Mouse (Mus musculus) hindbrain, postnatal 0 days (tissue): ENCODE measurements around the gene Lyrm9. TPM values are rescaled to one million over a fixed set of nuclear protein-coding genes. Genes with fewer than 3 reads are reported as not detected.

ENCODE experiments used
- ATAC-seq: fragments of 200-750 bp; cut with Nextera tagmentation; 2 replicates; pipeline ENCODE4 v1.8.0; 2017; ENCODE audit warnings: mild to moderate bottlenecking, moderate TSS enrichment, moderate library complexity
- DNase-seq: peaks from one replicate; pipeline ENCODE4 v3.0.0-alpha.2; 2015; ENCODE audit warnings: low spot score
- H3K27ac ChIP-seq: fragments of 300-500 bp; sonication (generic); 2 replicates; pipeline ENCODE4 v1.5.1; 2014; ENCODE audit warnings: mild to moderate bottlenecking
- H3K27me3 ChIP-seq: fragments of 300-500 bp; sonication (generic); 2 replicates; pipeline ENCODE4 v1.6.1; 2014; ENCODE audit warnings: low read length, mixed read lengths; ENCODE audit not compliant: insufficient read depth
- H3K36me3 ChIP-seq: fragments of 300-500 bp; sonication (generic); 2 replicates; pipeline ENCODE4 v1.6.1; 2014; ENCODE audit warnings: low read length, mixed read lengths; ENCODE audit not compliant: insufficient read depth
- H3K4me1 ChIP-seq: fragments of 300-500 bp; sonication (generic); 2 replicates; pipeline ENCODE4 v1.6.1; 2014; ENCODE audit warnings: antibody characterized with exemption, low read length, mixed read lengths; ENCODE audit not compliant: insufficient read depth
- H3K4me2 ChIP-seq: fragments of 300-500 bp; sonication (generic); 2 replicates; pipeline ENCODE4 v1.6.1; 2014; ENCODE audit warnings: low read depth, mild to moderate bottlenecking, low read length, moderate library complexity, mixed read lengths
- H3K4me3 ChIP-seq: fragments of 300-500 bp; sonication (generic); 2 replicates; pipeline ENCODE4 v1.5.1; 2014; ENCODE audit warnings: low read length
- H3K9ac ChIP-seq: fragments of 300-500 bp; sonication (generic); replicated peaks from 2 replicates; pipeline ENCODE4 v1.6.1; 2014; ENCODE audit warnings: mild to moderate bottlenecking, low read length, moderate library complexity, mixed read lengths
- H3K9me3 ChIP-seq: fragments of 300-500 bp; sonication (generic); 2 replicates; pipeline ENCODE4 v1.6.1; 2016; ENCODE audit warnings: low read length, mixed read lengths
- CTCF ChIP-seq: IDR thresholded peaks from 2 replicates; pipeline ENCODE4 v1.5.1; 2016; ENCODE audit warnings: antibody characterized with exemption, control low read depth, low read depth
- WGBS: fragments of 180-500 bp; shearing (Covaris S2); extraction: QIAGEN DNeasy Blood & Tissue Kit; methylation state at CpG from one replicate; pipeline ENCODE4 v1.1.7; 2014; 5-methylcytosine and 5-hydroxymethylcytosine counted together
- polyA plus RNA-seq: library from polyadenylated mRNA; unstranded; fragments of >200 nt; fragmentation: Nextera tagmentation; extraction: Ambion mirVana; gene quantifications from 2 replicates; pipeline ENCODE4 v1.2.1, GENCODE M21; 2015
- total RNA-seq: library from RNA; depleted of rRNA; stranded (reverse); fragments of >200 nt; gene quantifications from 2 replicates; pipeline ENCODE4 v1.2.3, GENCODE M21; 2014

Lyrm9 gene
- total and polyA plus RNA-seq, 2 experiments from 2014 or later = 44.2 to 51.6 TPM

- H3K9me3 ChIP-seq = no peaks in the 10 kb centered on the region
- no peaks in the 10 kb centered on the region for H3K4me1 ChIP-seq
- 85% methylated on average over 10 of the region's 10 CpGs for WGBS
- no peak for TF ChIP-seq CTCF
- no peak overlapping the region for H3K4me3 ChIP-seq
- H3K27me3 ChIP-seq = no peaks in the 10 kb centered on the region
- H3K4me2 ChIP-seq = no peak overlapping the region
- ATAC-seq (no peak), DNase-seq (no peak)
- no peak overlapping the region for H3K27ac ChIP-seq
- no peaks in the 10 kb centered on the region for H3K36me3 ChIP-seq
- no peak overlapping the region for H3K9ac ChIP-seq
Observed at GRCm38 (mm10) chr11:78832117-78832726, 5.8 kb downstream of the Lyrm9 start.

GRCm38 (mm10) chr11:78832816-78833314 is 6.5 kb downstream of the Lyrm9 start:
- 66% methylated on average over 13 of the region's 13 CpGs for WGBS
- Histone ChIP-seq H3K27ac (no peak overlapping the region), H3K27me3 (no peaks in the 10 kb centered on the region), H3K4me2 (no peak overlapping the region), H3K9me3 (no peaks in the 10 kb centered on the region), H3K4me1 (no peaks in the 10 kb centered on the region), H3K4me3 (no peak overlapping the region), H3K9ac (no peak overlapping the region), H3K36me3 (no peaks in the 10 kb centered on the region)
- ATAC-seq (no peak), DNase-seq (no peak)
- TF ChIP-seq CTCF = no peak

- H3K9ac ChIP-seq = no peak overlapping the region
- H3K9me3 ChIP-seq = no peaks in the 10 kb centered on the region
- no peak overlapping the region for H3K4me3 ChIP-seq
- peaks cover 3% of the 10 kb centered on the region; the same call in 1 of the 2 replicates for H3K36me3 ChIP-seq
- no peaks in the 10 kb centered on the region for H3K27me3 ChIP-seq
- TF ChIP-seq CTCF = no peak
- DNase-seq (no peak), ATAC-seq (no peak)
- no peak overlapping the region for H3K4me2 ChIP-seq
- 80% methylated on average over 4 of the region's 4 CpGs for WGBS
- H3K4me1 ChIP-seq = no peaks in the 10 kb centered on the region
- H3K27ac ChIP-seq = no peak overlapping the region
Observed at GRCm38 (mm10) chr11:78836486-78836885, 10.1 kb downstream of the Lyrm9 start.

- WGBS = 12% methylated on average over 11 of the region's 11 CpGs
Observed at GRCm38 (mm10) chr11:78837989-78838388, 11.6 kb downstream of the Lyrm9 start.

GRCm38 (mm10) chr11:78839491-78839890 is 13.1 kb downstream of the Lyrm9 start:
- WGBS = 62% methylated on average over 14 of the region's 14 CpGs

More at GRCm38 (mm10) chr11:78837989-78838388, 11.6 kb downstream of the Lyrm9 start:
- Histone ChIP-seq H3K4me1 (no peaks in the 10 kb centered on the region), H3K36me3 (peaks cover 3% of the 10 kb centered on the region; the same call in 1 of the 2 replicates), H3K27me3 (no peaks in the 10 kb centered on the region), H3K4me2 (no peak overlapping the region), H3K27ac (no peak overlapping the region), H3K9me3 (no peaks in the 10 kb centered on the region), H3K4me3 (no peak overlapping the region), H3K9ac (no peak overlapping the region)
- ATAC-seq (0 out of 2 replicates have a peak, but pooled peaks have one; percentile 45), DNase-seq (peak; percentile 71)
- peak; percentile 76 for TF ChIP-seq CTCF

GRCm38 (mm10) chr11:78840141-78840540 is 13.8 kb downstream of the Lyrm9 start:
- H3K27ac ChIP-seq = no peak overlapping the region
- TF ChIP-seq CTCF = no peak

More at GRCm38 (mm10) chr11:78839491-78839890, 13.1 kb downstream of the Lyrm9 start:
- H3K9ac ChIP-seq = no peak overlapping the region
- H3K9me3 ChIP-seq = no peaks in the 10 kb centered on the region
- H3K36me3 ChIP-seq = peaks cover 3% of the 10 kb centered on the region; the same call in 1 of the 2 replicates
- no peaks in the 10 kb centered on the region for H3K27me3 ChIP-seq
- DNase-seq = peak; percentile 16
- no peak overlapping the region for H3K4me3 ChIP-seq
- H3K27ac ChIP-seq = no peak overlapping the region
- no peak for TF ChIP-seq CTCF
- H3K4me2 ChIP-seq = no peak overlapping the region
- H3K4me1 ChIP-seq = no peaks in the 10 kb centered on the region
- no peak for ATAC-seq

GRCm38 (mm10) chr11:78841987-78842386 is 15.6 kb downstream of the Lyrm9 start:
- H3K9me3 ChIP-seq = no peaks in the 10 kb centered on the region
- no peak overlapping the region for H3K9ac ChIP-seq
- no peak overlapping the region for H3K27ac ChIP-seq
- H3K4me2 ChIP-seq = no peak overlapping the region
- no peak overlapping the region for H3K4me3 ChIP-seq
- no peak for TF ChIP-seq CTCF
- H3K4me1 ChIP-seq = no peaks in the 10 kb centered on the region
- 89% methylated on average over 8 of the region's 8 CpGs for WGBS
- ATAC-seq (no peak), DNase-seq (no peak)
- H3K36me3 ChIP-seq = peaks cover 3% of the 10 kb centered on the region; the same call in 1 of the 2 replicates
- H3K27me3 ChIP-seq = no peaks in the 10 kb centered on the region

More at GRCm38 (mm10) chr11:78840141-78840540, 13.8 kb downstream of the Lyrm9 start:
- H3K4me1 ChIP-seq = no peaks in the 10 kb centered on the region
- H3K4me3 ChIP-seq = no peak overlapping the region
- no peak overlapping the region for H3K4me2 ChIP-seq
- H3K36me3 ChIP-seq = peaks cover 3% of the 10 kb centered on the region; the same call in 1 of the 2 replicates
- no peaks in the 10 kb centered on the region for H3K9me3 ChIP-seq
- 89% methylated on average over 5 of the region's 5 CpGs for WGBS
- DNase-seq (no peak), ATAC-seq (no peak)
- H3K27me3 ChIP-seq = no peaks in the 10 kb centered on the region
- no peak overlapping the region for H3K9ac ChIP-seq
